8 mouse cellular contexts compared by ENCODE assay signal in the genomic region with DNA sequence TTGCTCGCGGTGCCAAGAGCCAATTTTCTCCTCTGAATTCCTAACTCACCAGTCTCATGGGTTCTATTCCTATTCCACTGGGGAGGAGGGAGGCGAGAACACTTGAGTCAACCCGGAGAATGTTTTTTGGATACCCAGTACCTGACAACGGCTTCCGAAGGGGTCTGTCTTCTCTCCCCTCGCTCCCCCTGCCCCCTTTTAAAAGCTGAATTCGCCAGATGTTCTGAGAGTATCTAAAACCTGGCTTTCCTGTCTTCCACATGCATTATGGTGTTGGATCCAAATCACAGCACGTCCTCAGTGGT. TPM values are rescaled to one million over a fixed set of nuclear protein-coding genes. Genes with fewer than 3 reads are reported as not detected.
DNase-seq lines count a peak whose midpoint lies in the region; ATAC-seq lines count a peak whose summit lies in the region.

No protein-coding gene starts in this region.

- peak overlapping the region; percentile 52 for H3K4me2 ChIP-seq in embryonic facial prominence, embryonic 12.5 days (replicated peaks)
- peak overlapping the region; percentile 66 for H3K4me2 ChIP-seq in hindbrain, embryonic 15.5 days
- H3K4me2 ChIP-seq in midbrain, embryonic 15.5 days: peak overlapping the region; percentile 54

- peak overlapping the region; percentile 28 for H3K4me3 ChIP-seq in embryonic facial prominence, embryonic 12.5 days
- peak overlapping the region; percentile 27 for H3K4me3 ChIP-seq in hindbrain, embryonic 15.5 days
- H3K4me3 ChIP-seq in midbrain, embryonic 15.5 days: peak overlapping the region; percentile 27

- 10% methylated on average over 9 of the region's 9 CpGs for WGBS in embryonic facial prominence, embryonic 12.5 days
- 11% methylated on average over 9 of the region's 9 CpGs for WGBS in hindbrain, embryonic 15.5 days
- WGBS in midbrain, embryonic 15.5 days: 20% methylated on average over 9 of the region's 9 CpGs

- H3K4me1 ChIP-seq in embryonic facial prominence, embryonic 12.5 days: peaks cover 46% of the 10 kb centered on the region
- H3K4me1 ChIP-seq in hindbrain, embryonic 15.5 days (replicated peaks): peaks cover 35% of the 10 kb centered on the region
- peaks cover 21% of the 10 kb centered on the region for H3K4me1 ChIP-seq in midbrain, embryonic 15.5 days

- no peaks in the 10 kb centered on the region for H3K27me3 ChIP-seq in embryonic facial prominence, embryonic 12.5 days
- H3K27me3 ChIP-seq in hindbrain, embryonic 15.5 days: peaks cover 15% of the 10 kb centered on the region
- H3K27me3 ChIP-seq in midbrain, embryonic 15.5 days (replicated peaks): peaks cover 23% of the 10 kb centered on the region

- H3K36me3 ChIP-seq in embryonic facial prominence, embryonic 12.5 days: no peaks in the 10 kb centered on the region
- H3K36me3 ChIP-seq in hindbrain, embryonic 15.5 days: no peaks in the 10 kb centered on the region
- no peaks in the 10 kb centered on the region for H3K36me3 ChIP-seq in midbrain, embryonic 15.5 days (replicated peaks)

- no peak overlapping the region for H3K9ac ChIP-seq in embryonic facial prominence, embryonic 12.5 days
- no peak overlapping the region for H3K9ac ChIP-seq in hindbrain, embryonic 15.5 days
- peak overlapping the region; percentile 14; the same call in 1 of the 2 replicates for H3K9ac ChIP-seq in midbrain, embryonic 15.5 days

- no peaks in the 10 kb centered on the region for H3K9me3 ChIP-seq in embryonic facial prominence, embryonic 12.5 days
- no peaks in the 10 kb centered on the region for H3K9me3 ChIP-seq in hindbrain, embryonic 15.5 days
- no peaks in the 10 kb centered on the region for H3K9me3 ChIP-seq in midbrain, embryonic 15.5 days

- ATAC-seq in embryonic facial prominence, embryonic 12.5 days (ENCODE audit: insufficient number of reproducible peaks, insufficient read depth, low FRiP score, low TSS enrichment): no peak
- ATAC-seq in hindbrain, embryonic 15.5 days (ENCODE audit: low FRiP score, low read depth): no peak
- ATAC-seq in midbrain, embryonic 15.5 days (replicated peaks): no peak

- peak; percentile 13 to 40 for DNase-seq in left cerebral cortex, adult 18-20 months (ENCODE audit: low spot score in 2 of 2)
- no peak for DNase-seq in left cerebral cortex, adult 11 months (ENCODE audit: low spot score)
- no peak for DNase-seq in T-cell, adult 2 months (ENCODE audit: low spot score)
- no peak for DNase-seq in cerebellum, adult 11 months
- no peak for DNase-seq in spleen, postnatal 4 days (ENCODE audit: low spot score in 2 of 2)

- H3K27ac ChIP-seq in embryonic facial prominence, embryonic 12.5 days: peak overlapping the region; percentile 80
- 0 out of 2 replicates have a peak overlapping the region, but pooled peaks have one; percentile 19 for H3K27ac ChIP-seq in hindbrain, embryonic 15.5 days (replicated peaks)
- H3K27ac ChIP-seq in midbrain, embryonic 15.5 days: no peak overlapping the region

RNA-seq across cellular contexts. Expression of gene Med13l, which starts 46.0 kb away (rescaled TPM):
- total RNA-seq in left cerebral cortex, adult 18-20 months (2021): 100 to 1,000 TPM; 108 to 109 TPM
- 17.7 and 18.2 TPM in 2 replicates for polyA plus RNA-seq in embryonic facial prominence, embryonic 12.5 days (2016; fragmentation: Nextera tagmentation; extraction: Ambion mirVana)
- 13.7 and 14.7 TPM in 2 replicates for polyA plus RNA-seq in hindbrain, embryonic 15.5 days (2015; fragmentation: Nextera tagmentation; extraction: Ambion mirVana)
- 17.3 and 17.9 TPM in 2 replicates for polyA plus RNA-seq in midbrain, embryonic 15.5 days (2015; fragmentation: Nextera tagmentation; extraction: Ambion mirVana)

Comparison
In these comparisons a context has a peak if more than half of its experiments do, and no peak if none do; other contexts are left out.
1. DNase-seq: peak in left cerebral cortex, adult 18-20 months (2 of 2); none in left cerebral cortex, adult 11 months (single experiment), T-cell, adult 2 months (single experiment), cerebellum, adult 11 months (single experiment) and spleen, postnatal 4 days (0 of 2).
2. Peak in every context shown above with its lines, with median percentiles within 50 percentile points of each other: H3K4me2 ChIP-seq and H3K4me3 ChIP-seq.